Mouse (Mus musculus): ENCODE results near the gene Crhr1.

- no peak for TF ChIP-seq CTCF (IDR thresholded peaks at IDR 0.05; ENCODE audit: borderline replicate concordance, insufficient read depth, low read depth, low read length)
- TF ChIP-seq POLR2A (IDR thresholded peaks at IDR 0.05; ENCODE audit: borderline replicate concordance, insufficient read depth, low read length) = no peak
Measured at GRCm38 (mm10) chr11:104150911-104151310, 18.3 kb downstream of the Crhr1 start.

Measured in cerebellum, adult 2 months (tissue).